Mouse (Mus musculus): ENCODE measurements around the gene Trim65.

- TF ChIP-seq POLR2A (IDR thresholded peaks at IDR 0.05; ENCODE audit: extremely low read depth, insufficient read depth, low read length) (no peak), CTCF (IDR thresholded peaks at IDR 0.05; ENCODE audit: extremely low read depth, insufficient read depth, low read length) (no peak)
These were observed 2.9 kb downstream of the Trim65 start for GRCm38 (mm10) chr11:116127986-116128385.
